Mouse (Mus musculus) stomach, postnatal 0 days (tissue): Measurements from ENCODE around the gene Tenm3.

ENCODE experiments used
- CTCF ChIP-seq: IDR thresholded peaks from 2 replicates; pipeline ENCODE4 v1.5.1; 2016; ENCODE audit warnings: antibody characterized with exemption, low read depth, mild to moderate bottlenecking, moderate library complexity
- EP300 ChIP-seq: optimal IDR thresholded peaks from 2 replicates; pipeline ENCODE3; 2016; ENCODE audit warnings: antibody characterized with exemption

DNA sequence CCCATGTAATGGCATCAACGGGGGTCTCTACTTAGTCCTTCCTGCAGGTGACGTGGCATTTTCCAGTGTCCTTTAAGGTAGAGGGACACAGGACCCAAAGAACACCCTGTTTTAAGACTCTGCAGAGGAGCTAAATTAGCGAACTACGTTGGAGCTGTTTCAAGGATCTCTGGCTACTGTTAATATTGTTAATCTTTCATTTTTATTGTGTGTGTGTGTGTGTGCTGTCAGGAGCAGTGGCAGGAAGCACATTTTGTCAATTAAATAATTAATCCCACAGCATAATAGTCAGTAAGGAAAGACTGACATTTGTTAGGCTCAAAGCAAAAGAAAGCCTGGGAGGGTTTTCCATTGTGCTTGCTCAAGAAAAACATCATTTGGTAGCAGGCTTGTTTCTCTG lies 172.4 kb downstream of the Tenm3 start:
- no peak for TF ChIP-seq CTCF
- no peak for TF ChIP-seq EP300
